Mouse (Mus musculus): ENCODE measurements around the gene Lsmem1.

Lsmem1 gene

GRCm38 (mm10) chr12:40199302-40199701 lies at the start of gene Lsmem1:
Gene Lsmem1 (minus strand): TSS chr12:40199490.
- DNase-seq (ENCODE audit: low read depth, low spot score): no peak

GRCm38 (mm10) chr12:40248454-40249180 lies 49.3 kb upstream of the Lsmem1 start, which contains the start of gene Ifrd1:
Gene Ifrd1 (minus strand): TSS chr12:40248504.
- no peak for DNase-seq (ENCODE audit: low read depth, low spot score)

- DNase-seq (ENCODE audit: low read depth, low spot score): no peak
Observed at GRCm38 (mm10) chr12:40247976-40248375, 48.7 kb upstream of the Lsmem1 start.

- DNase-seq (ENCODE audit: low read depth, low spot score): no peak
Observed at GRCm38 (mm10) chr12:40247384-40247783, 48.1 kb upstream of the Lsmem1 start.

- no peak for DNase-seq (ENCODE audit: low read depth, low spot score)
Observed at GRCm38 (mm10) chr12:40245434-40245970, 46.2 kb upstream of the Lsmem1 start.

DNA sequence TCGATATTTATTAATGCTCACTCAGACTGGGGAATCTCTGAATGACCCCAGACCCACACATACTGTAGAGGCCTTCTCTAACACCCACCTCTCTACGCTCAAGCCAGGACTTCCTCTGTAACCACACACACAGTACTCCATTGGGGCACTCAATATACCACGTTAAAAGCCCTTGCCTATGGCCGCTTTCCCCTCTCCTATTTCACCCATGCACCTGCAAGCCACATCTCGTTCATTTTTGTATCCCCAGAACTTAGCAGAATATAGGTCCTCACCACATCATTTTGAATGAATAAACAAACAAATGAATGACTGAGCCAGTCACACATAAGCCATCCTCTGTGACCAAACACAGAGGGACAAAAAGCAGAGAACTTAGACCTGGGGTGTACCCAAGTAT lies 45.6 kb upstream of the Lsmem1 start:
- DNase-seq (ENCODE audit: low read depth, low spot score): no peak

DNA sequence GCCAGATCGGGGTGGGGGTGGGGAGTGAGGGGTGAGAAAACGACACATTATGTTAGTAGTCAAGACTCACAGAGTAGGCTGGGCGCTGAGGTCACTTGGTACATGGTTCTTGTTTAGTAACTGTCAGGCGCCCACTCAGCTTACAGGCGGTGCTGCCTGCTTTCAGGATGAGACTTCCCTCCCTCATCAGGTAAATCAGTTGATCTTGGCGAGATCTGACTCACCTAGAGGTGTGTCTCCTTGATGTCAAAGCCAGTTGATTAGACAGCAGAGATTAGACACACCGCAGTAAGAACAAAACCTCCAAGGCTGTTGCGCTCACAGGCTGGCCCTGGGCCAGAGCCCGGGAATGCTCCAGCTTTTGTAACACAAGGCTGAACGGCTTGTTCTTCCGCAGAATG lies 44.5 kb upstream of the Lsmem1 start:
- no peak for DNase-seq (ENCODE audit: low read depth, low spot score)

GRCm38 (mm10) chr12:40243241-40243640 lies 44.0 kb upstream of the Lsmem1 start:
- DNase-seq (ENCODE audit: low read depth, low spot score): no peak

DNA sequence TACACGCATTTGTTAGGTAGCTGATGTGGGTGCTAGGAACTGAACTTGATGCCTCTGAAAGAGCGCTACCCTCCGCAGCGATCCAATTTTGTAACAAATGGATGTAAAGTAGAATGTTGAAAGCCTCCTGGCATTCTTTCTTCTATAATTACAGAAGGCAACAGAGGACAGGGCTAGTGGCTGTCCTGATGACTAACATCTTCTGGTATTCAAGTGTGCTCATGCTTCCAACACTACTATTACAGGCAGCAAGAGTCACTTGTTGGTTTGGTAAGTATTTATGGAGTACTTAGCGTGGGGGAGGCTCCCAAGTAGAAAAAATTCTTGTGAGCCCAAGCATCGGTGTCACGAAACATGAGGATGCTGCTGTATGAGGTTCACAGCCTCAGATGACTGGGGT lies 39.9 kb upstream of the Lsmem1 start:
- no peak for DNase-seq (ENCODE audit: low read depth, low spot score)

GRCm38 (mm10) chr12:40232231-40232630 lies 32.9 kb upstream of the Lsmem1 start:
- DNase-seq (ENCODE audit: low read depth, low spot score): no peak

- DNase-seq (ENCODE audit: low read depth, low spot score): no peak
Observed at GRCm38 (mm10) chr12:40231632-40232031, 32.3 kb upstream of the Lsmem1 start.

- no peak for DNase-seq (ENCODE audit: low read depth, low spot score)
Observed at GRCm38 (mm10) chr12:40224171-40224880, 25.0 kb upstream of the Lsmem1 start.

- no peak for DNase-seq (ENCODE audit: low read depth, low spot score)
Observed at GRCm38 (mm10) chr12:40223676-40224075, 24.4 kb upstream of the Lsmem1 start.

GRCm38 (mm10) chr12:40223082-40223619 lies 23.9 kb upstream of the Lsmem1 start:
- peak; percentile 96 for DNase-seq (ENCODE audit: low read depth, low spot score)

GRCm38 (mm10) chr12:40222251-40223081 lies 23.2 kb upstream of the Lsmem1 start:
- DNase-seq (ENCODE audit: low read depth, low spot score): peak; percentile 90

DNA sequence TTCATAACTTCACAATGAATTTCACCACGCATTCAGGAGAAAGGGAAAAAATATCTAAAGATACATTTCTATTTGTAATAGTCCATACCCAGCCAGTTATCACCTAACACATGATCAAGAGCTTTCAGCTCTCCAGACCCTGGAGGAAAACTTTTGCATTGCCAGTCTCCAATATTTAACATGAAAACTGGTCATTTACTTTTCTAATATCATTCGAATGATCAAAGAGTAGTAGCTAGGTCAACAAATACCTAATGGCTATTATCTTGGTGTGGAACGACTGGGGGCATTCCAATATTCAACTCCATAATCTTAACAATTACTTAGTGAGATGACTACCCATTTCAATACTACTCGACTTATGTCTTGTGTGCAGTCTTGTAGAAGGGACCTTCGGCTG lies 22.3 kb upstream of the Lsmem1 start:
- no peak for DNase-seq (ENCODE audit: low read depth, low spot score)

GRCm38 (mm10) chr12:40220896-40221295 lies 21.6 kb upstream of the Lsmem1 start:
- no peak for DNase-seq (ENCODE audit: low read depth, low spot score)

DNA sequence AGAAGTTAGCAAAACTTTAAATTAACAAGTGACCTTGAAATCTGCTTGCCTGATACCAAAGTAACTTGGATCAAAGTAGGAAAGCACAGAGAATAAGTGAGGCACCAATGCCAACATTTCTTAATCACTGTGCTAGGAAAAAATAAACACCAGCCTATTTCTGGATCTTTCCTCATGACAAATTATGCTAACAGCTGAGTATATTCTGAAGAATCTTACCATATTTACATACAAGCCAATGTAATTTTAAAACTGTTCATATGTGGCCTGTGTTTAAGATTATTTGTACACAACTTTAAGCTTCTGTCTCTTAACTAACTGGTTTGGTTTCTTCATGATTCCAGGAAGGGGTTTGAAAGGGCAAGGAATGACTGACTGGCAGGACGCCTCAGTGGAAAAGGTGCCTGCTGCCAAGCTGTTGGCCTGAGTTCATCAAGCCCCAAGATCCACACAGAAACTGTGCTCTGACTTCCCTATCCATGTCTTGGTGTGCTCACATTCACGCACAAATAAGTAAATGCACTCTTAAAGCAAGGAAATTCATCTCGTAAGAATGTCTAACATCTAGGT lies 20.8 kb upstream of the Lsmem1 start:
- no peak for DNase-seq (ENCODE audit: low read depth, low spot score)

GRCm38 (mm10) chr12:40218430-40218945 lies 19.2 kb upstream of the Lsmem1 start:
- DNase-seq (ENCODE audit: low read depth, low spot score): no peak

DNA sequence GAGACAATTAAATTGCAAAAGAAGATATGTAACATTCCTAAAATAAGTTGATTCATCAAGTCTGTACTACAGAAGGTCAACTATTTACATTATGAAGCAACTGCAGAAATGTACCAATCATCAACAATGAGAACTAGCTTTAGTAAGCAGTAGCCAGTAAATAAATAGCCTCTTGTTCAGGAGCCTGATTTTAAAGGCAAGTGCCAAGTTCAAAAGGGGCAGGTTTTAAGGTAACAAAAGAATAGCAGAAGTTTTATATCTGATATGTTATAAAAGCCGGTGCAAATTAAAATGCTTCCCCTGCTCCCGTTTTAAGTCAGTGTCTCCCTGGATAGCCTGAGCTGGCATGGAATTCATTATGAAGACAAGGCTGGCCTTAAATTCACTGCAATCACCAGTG lies 18.5 kb upstream of the Lsmem1 start:
- no peak for DNase-seq (ENCODE audit: low read depth, low spot score)

All from embryo, embryonic 11.5 days (tissue).